Comparison of ENCODE assay signal across 25 mouse cellular contexts in genomic region chr10:57722363-57722762, GRCm38 (mm10).
DNase-seq lines count a peak whose midpoint lies in the region; ATAC-seq lines count a peak whose summit lies in the region.
"Had no signal": no experiment of that assay in that cellular context is flagged by ENCODE, and none has a peak within 500 bp of the region (broad histone marks: within the 10 kb centered on the region; RNA-seq: fewer than 3 reads in every experiment).

No protein-coding gene starts in this region.

- no peak overlapping the region for H3K4me3 ChIP-seq in kidney, embryonic 16.5 days (ENCODE audit: low read length)
- no peak overlapping the region for H3K4me3 ChIP-seq in limb, embryonic 10.5 days
- H3K4me3 ChIP-seq: gastrocnemius, adult 2 months; heart, embryonic 12.5 days; heart, embryonic 15.5 days had no signal

- H3K9me3 ChIP-seq in kidney, embryonic 16.5 days (ENCODE audit: low read length) = no peaks in the 10 kb centered on the region
- no peaks in the 10 kb centered on the region for H3K9me3 ChIP-seq in limb, embryonic 10.5 days (replicated peaks)
- H3K9me3 ChIP-seq: heart, embryonic 12.5 days; heart, embryonic 15.5 days had no signal

- ATAC-seq in granulocyte monocyte progenitor cell, adult 5-6 weeks (replicated peaks; ENCODE audit: poor library complexity, severe bottlenecking) = peak; percentile 65
- ATAC-seq in megakaryocyte, adult 5-6 weeks (ENCODE audit: poor library complexity, severe bottlenecking) = peak; percentile 49
- ATAC-seq in kidney, embryonic 16.5 days (ENCODE audit: low FRiP score, low TSS enrichment) = no peak
- ATAC-seq: forebrain, embryonic 14.5 days; forebrain, postnatal 0 days; hindbrain, postnatal 0 days; inflammation-experienced regulatory T-cells, adult 6 months; intestine, embryonic 16.5 days had no signal

- no peaks in the 10 kb centered on the region for H3K4me1 ChIP-seq in kidney, embryonic 16.5 days (ENCODE audit: insufficient read depth, low read length)
- no peaks in the 10 kb centered on the region for H3K4me1 ChIP-seq in limb, embryonic 10.5 days
- H3K4me1 ChIP-seq: heart, embryonic 15.5 days had no signal

- no peak overlapping the region for H3K27ac ChIP-seq in kidney, embryonic 16.5 days (ENCODE audit: low read length)
- H3K27ac ChIP-seq in limb, embryonic 10.5 days = no peak overlapping the region
- H3K27ac ChIP-seq: gastrocnemius, adult 2 months; heart, embryonic 15.5 days; hindbrain, embryonic 14.5 days; hindbrain, postnatal 0 days had no signal

- H3K27me3 ChIP-seq in kidney, embryonic 16.5 days (ENCODE audit: insufficient read depth, low read length) = no peaks in the 10 kb centered on the region
- H3K27me3 ChIP-seq in limb, embryonic 10.5 days (ENCODE audit: low read depth, poor library complexity, severe bottlenecking) = no peaks in the 10 kb centered on the region
- H3K27me3 ChIP-seq: heart, embryonic 12.5 days; heart, embryonic 15.5 days had no signal

- no peak overlapping the region for H3K9ac ChIP-seq in kidney, embryonic 16.5 days (replicated peaks; ENCODE audit: low read length)
- H3K9ac ChIP-seq: forebrain, postnatal 0 days; heart, embryonic 12.5 days; heart, embryonic 15.5 days; hindbrain, embryonic 14.5 days had no signal

- DNase-seq in MEL-GATA-1-ER (ENCODE audit: extremely low read depth, low read depth) = peak; percentile 13
- DNase-seq in spleen, postnatal 36 days (ENCODE audit: low spot score in 2 of 2) = no peak
- DNase-seq in limb, embryonic 10.5 days (ENCODE audit: low spot score) = no peak
- DNase-seq: adrenal gland, postnatal 10 days; adrenal gland, postnatal 36 days; cerebellum, adult 11 months; cerebellum, adult 2 months; cerebellum, adult 9-11 months; cerebellum, postnatal 25 days; forebrain, postnatal 0 days; gastrocnemius, adult 2 months; gastrocnemius, postnatal 14 days; heart, adult 18-20 months; heart, postnatal 10 days; heart, postnatal 36 days had no signal

- WGBS in kidney, embryonic 16.5 days = 76% methylated on average over 3 of the region's 3 CpGs
- 84% methylated on average over 3 of the region's 3 CpGs for WGBS in limb, embryonic 10.5 days

- no peak overlapping the region for H3K4me2 ChIP-seq in kidney, embryonic 16.5 days (replicated peaks; ENCODE audit: low read depth, low read length)
- H3K4me2 ChIP-seq: heart, embryonic 12.5 days; heart, embryonic 15.5 days; hindbrain, embryonic 14.5 days had no signal

- no peaks in the 10 kb centered on the region for H3K36me3 ChIP-seq in kidney, embryonic 16.5 days (ENCODE audit: insufficient read depth, low read length)
- no peaks in the 10 kb centered on the region for H3K36me3 ChIP-seq in limb, embryonic 10.5 days
- H3K36me3 ChIP-seq: heart, embryonic 12.5 days; heart, embryonic 15.5 days had no signal
